Mouse (Mus musculus): ENCODE data around the gene Slc38a9.
A peak's percentile ranks its signal among the peaks of the same experiment; 100 is the strongest.

Gene Slc38a9

DNA sequence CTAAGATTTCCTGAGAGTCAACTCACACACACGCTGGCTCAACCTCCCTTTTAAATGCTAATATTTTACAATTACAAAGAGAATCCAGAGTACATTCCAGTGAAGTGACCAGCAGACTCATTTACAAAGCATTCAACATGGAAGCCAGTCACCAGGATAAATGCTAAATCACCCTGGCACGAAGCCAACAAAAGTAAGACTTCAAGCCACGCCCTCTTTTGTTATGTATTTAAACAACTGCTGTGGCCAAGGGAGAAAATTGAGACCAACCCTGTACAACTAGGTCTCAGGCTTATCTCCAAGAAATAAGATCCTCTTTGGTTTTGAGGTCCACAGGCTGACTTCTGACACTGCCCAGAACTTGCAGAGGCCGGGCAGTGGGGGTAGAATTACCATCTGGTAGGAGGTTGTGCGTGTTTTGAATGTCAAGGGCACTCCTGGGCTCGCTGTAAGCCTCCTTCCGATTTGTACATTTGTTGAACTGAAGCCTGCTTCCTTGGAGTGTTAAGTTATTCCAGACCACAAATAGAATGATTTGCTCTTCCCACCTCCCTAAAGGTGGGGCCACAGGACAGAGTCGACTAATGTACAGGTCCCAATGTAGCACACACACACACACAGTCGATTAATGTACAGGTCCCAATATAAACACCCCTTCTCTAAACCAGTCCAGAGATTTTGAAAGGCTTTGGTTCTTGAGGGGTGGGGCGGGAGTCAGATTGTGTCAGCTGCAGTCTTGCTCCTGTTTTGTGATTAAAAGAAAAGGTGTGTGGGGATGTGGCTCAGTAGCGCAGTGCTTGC lies 110.2 kb downstream of the Slc38a9 start:
- DNase-seq (ENCODE audit: low read depth) = peak; percentile 88

DNA sequence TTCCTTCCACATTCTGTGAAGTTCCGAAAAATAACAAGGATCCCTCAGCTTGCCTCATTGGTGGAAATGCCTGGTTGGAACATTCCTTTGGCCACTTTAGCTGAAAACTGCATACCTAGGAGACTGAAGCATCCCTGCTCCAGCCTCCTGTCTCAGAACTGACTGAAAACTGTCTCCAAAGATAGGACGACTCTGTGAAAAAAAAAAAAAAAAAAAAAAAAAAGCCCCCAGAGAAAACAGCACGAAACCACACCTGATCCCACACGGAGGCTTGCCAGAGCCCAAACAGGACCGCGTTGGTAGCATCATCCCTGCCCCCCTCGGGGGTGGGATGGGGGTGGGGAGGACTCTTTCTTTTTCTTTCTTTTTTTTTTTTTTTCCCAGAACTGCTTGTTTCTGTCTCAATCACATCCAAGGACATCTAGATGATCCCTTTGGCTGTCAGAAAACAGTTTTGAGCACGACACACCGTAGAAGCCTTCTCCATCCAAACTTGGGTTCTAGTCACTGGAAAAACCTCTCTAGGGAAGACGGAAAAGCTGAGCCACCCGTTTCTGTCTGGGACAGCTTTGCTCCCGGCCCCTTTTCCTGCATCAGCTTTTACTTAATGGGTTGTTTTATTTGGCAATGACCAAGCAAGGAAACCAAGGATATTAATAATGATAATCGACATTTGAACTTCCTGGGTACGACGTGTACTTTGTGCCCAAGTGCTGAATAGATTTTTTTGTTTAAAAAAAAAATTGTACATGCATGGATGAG lies 111.1 kb downstream of the Slc38a9 start:
- DNase-seq (ENCODE audit: low read depth) = peak; percentile 77

DNA sequence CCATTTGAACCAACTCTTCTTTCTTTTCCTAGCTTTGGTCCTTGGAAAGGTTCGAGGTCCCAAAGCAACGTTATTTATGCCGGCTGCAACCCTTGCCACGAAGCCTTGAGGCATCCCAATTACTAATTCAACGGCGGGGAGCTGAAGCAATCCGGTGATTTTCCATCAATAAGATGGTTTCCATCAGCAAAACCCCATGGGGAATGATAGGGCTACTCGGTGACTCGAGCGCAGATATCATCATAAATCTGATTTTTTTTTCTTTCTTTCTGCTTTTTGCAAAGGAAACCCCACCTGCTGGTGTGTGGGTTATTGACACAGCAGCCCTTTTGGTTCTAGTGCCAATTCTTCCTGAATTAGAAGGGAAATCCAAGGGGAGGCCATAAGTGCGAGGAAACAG lies 111.7 kb downstream of the Slc38a9 start:
- DNase-seq (ENCODE audit: low read depth) = peak; percentile 72

DNA sequence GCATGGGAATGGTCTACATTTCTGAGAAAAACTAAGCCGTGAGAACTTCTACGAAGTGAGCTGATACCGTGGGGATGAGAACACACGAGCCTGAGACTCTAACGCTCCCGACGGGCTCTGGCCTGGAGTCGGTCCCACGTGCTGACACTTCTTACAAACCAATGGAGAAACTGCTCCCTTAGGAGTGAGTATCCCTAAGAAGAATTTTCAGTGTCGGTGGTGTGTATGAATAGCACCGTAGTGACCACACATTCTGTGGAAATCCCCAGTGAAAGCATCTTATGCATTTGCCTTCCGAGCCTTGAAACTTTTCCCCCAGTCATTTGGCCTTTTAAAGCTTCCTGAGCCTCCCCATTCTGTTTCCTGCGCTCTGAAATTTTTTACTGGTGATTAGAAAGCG lies 112.3 kb downstream of the Slc38a9 start:
- DNase-seq (ENCODE audit: low read depth) = peak; percentile 79

DNA sequence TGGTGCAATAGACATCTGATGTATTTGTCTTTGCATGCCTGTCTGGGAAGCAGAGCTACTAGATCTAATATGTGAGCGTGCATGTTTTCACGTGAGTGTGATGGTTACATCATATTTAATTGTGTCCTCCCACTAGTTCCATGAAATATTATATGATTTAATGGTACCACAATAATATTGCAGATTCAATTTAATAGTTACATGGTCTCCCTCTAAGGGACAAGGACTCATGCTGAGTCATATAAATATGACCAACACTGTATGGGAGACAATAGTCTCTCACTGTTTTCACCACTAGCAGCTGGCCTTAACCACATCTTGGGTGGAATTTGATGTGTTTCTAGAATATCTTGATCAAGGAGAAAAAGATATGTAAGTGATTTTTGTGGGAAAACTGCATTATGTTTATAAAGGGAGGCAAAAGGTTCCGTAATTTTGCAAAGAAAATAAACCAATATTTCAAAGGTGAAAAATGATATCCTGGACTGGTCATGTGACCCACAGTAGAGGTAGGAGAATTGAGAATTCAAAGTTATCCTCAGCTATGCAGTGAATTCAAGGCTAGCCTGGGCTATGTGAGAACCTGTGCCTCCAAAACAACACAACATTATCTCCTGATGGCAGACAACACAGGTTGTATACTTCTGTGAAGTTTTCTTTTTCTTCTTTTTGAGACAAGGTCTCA lies 113.6 kb downstream of the Slc38a9 start:
- DNase-seq (ENCODE audit: low read depth) = no peak

DNA sequence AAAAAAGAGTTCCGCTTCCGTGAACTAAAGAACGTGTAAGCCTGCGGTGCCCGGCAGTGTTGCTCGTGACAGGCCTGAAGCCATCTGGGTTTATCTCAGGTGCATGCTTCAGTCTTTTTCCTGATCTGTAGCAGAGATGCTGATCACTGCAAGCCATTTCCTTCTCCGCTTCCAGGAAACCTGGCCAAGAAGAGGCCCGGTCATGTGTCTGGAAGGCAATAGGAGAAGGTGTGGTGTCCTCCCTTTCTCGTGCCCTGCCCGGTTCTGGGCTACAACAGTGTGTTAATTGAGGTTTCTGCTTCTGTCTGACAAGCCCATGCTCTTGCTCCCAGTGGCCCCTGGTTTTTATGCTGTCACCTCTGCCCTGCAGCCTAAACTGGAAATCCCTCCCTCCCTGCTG lies 115.3 kb downstream of the Slc38a9 start:
- no peak for DNase-seq (ENCODE audit: low read depth)

DNA sequence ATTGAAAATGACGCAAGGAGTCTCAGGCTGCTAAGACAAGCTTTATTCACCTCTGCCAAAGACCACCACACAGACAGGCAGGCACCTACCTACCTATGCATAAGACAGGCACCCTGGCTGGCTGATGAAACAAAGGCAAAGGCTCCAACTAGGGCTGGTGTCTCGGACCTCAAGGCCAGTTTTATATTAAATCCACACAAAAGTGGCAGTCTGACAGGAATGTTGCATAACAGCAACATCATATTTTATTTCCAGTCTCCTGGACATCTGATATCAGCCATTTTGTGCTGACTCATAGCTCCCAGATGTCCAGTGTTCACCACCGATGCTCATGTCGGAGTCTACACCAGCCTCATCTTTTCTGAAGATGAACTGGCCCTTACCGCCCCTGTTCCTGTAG lies 117.9 kb downstream of the Slc38a9 start:
- peak; percentile 65 for DNase-seq (ENCODE audit: low read depth)

DNA sequence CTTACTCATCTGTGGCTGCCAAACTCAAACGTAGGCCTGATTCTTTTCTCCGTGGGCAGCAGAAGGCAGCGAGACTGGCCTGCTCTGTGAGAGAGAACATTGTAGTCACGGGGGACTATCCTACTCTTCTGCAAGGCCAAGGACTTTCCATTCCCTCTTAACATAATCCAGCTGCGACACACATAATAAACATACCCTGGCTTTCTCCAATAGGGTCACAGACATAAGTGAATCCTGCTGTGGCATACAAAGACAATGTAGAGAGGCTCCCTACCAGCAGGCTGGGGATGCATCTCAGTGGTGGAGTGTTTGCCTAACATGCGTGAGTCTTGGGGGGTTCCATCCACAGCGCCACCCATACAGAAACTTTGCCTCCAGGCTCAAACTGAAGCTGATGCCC lies 124.8 kb downstream of the Slc38a9 start:
- DNase-seq (ENCODE audit: low read depth) = no peak

DNA sequence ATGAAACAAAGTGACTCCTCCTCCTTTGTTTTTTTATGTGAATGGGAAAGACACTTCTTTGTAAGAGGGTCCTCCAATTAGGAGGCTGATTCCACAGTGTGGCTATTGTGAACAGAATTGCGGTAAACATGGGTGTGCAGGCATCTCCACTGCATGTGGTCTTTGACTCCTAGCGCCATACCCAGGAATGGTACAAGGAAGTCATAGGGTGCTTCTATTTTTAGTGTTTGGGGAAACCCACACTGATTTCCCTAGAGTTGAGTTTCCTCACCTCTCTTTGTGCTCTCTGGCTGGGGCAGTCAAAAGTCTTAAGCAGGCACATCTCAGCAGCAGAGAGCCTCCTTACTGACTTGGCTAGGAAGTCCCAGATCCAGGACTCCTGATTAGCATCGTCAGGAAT lies 125.6 kb downstream of the Slc38a9 start:
- DNase-seq (ENCODE audit: low read depth) = no peak

DNA sequence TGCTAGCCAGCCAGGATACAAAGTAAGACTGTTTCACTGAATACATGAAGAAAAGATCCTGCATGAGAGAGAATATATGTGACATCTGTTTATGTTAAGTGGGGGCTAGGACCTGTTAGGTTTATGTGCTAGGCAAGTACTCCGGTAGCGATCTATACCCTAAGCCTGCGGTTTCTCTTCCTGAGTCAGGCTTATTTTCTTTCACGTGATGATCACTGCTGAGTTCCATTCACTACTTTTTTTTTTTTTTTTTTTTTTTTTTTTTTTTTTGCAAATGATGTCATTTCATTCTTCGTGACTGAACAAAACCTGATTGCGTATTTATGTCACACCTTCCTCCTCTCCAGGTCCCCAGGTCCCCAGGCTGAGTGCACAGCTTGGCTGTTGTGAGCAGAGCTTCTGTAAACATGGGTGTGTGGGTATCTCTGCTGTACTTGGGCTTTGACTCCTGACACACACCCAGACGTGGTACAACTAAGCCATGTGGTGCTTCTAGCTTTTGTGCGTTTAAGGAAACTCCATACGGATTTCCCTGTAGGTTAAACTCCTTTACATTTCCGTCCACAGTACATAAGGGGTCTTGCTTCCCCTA lies 126.5 kb downstream of the Slc38a9 start:
- DNase-seq (ENCODE audit: low read depth) = no peak

All from NIH3T3 (cell line).